Mouse (Mus musculus): ENCODE data around the gene LTO1.

DNA sequence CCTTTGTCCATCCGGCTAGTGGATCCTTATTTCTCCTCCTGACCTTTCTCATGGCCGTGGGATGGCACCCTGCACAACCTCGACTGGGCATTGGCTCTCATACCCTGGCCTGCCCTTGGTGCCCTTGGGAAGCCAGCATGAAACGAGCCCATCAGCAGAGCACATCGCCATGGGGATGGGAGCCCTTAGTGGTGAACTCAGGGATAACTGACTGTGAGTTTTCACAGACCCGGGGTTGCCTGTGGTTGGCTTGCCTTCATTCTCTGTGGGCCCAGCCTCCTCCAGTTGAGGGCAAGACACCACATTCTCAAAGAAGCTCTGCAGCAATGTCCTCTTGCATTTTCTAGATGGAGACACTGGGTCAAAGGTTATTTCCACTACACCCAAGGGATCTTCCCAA lies 22.6 kb upstream of the LTO1 start:
- TF ChIP-seq CTCF (IDR thresholded peaks at IDR 0.05; ENCODE audit: control insufficient read depth, insufficient read depth, insufficient read length) (no peak), MYOG (IDR thresholded peaks at IDR 0.05; ENCODE audit: control insufficient read depth, extremely low read depth, insufficient read length) (no peak), MAX (IDR thresholded peaks at IDR 0.05) (no peak), USF1 (IDR thresholded peaks at IDR 0.05; ENCODE audit: low read depth) (no peak), CEBPB (IDR thresholded peaks at IDR 0.05; ENCODE audit: low read depth) (no peak), MYOD1 (IDR thresholded peaks at IDR 0.05; ENCODE audit: control insufficient read depth, insufficient read length, low read depth) (no peak)
